Comparison of ENCODE assay signal across 8 mouse cellular contexts in the genomic region with DNA sequence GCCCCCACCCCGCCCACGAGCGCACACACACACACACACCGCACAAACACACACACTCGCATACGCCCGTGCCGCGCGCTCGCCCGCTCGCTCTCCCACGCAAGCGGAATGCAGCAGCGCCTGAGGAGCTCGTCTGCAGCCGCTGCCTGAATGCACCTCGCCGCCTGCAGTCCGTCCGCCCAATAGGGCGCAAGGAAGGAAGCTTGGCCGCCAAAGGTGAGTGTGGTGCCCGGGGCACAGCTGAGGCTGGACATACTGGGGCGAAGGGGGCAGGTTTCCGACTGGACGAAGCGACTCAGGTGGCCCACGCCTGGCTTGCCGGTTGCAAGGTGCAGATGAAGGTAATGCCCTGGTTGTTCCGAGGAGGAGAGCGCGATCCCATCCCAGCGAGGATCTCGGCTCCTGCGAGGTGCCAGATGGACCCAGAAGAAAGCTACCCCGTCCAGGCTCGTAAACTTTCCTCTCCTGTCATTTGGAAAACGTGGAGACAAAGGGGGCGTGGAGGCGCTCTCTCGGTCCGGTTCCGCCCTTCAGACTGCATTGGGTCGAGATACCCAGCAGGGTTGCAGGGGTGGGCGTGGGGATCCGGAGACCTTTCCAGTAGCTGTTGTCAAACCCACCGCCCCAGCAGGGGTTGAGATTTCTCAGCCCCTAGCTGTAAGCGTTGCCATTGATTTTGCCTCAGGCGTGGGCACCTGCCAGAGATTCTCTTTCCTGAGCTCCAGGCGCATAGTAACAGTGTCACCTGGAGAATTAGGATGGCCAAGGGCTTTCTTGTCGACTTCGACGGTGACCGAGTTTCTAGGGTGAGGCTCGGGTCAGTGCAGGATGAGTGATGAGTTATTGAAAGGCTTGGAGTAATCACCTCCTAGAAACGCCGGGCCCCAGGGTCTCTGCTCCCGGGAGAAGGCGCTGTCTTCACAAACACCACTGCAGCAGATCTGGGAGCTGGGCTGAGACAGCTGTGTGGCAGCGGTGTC. TPM values are rescaled to one million over a fixed set of nuclear protein-coding genes. Genes with fewer than 3 reads are reported as not detected.
DNase-seq lines count a peak whose midpoint lies in the region; ATAC-seq lines count a peak whose summit lies in the region.

No protein-coding gene starts in this region.

- peaks cover 37% of the 10 kb centered on the region for H3K4me1 ChIP-seq in forebrain, embryonic 15.5 days
- peaks cover 9% of the 10 kb centered on the region; the same call in 1 of the 2 replicates for H3K4me1 ChIP-seq in intestine, embryonic 16.5 days (ENCODE audit: control insufficient read depth, insufficient read depth, low read length)

- peak overlapping the region; percentile 77 for H3K4me2 ChIP-seq in forebrain, embryonic 15.5 days (replicated peaks)
- peak overlapping the region; percentile 99 for H3K4me2 ChIP-seq in intestine, embryonic 16.5 days (ENCODE audit: low read depth, low read length)

- no peaks in the 10 kb centered on the region for H3K36me3 ChIP-seq in forebrain, embryonic 15.5 days
- H3K36me3 ChIP-seq in intestine, embryonic 16.5 days (ENCODE audit: control insufficient read depth, insufficient read depth, low read length) = no peaks in the 10 kb centered on the region

- peak; percentile 65 for DNase-seq in Muller cell, postnatal 12 days (ENCODE audit: inconsistent ontology term)
- DNase-seq in cerebellum, adult 11 months = peak; percentile 19
- peak; percentile 65 for DNase-seq in left cerebral cortex, postnatal 4 days
- DNase-seq in neural tube, embryonic 10.5 days (ENCODE audit: extremely low spot score, low spot score) = peak; percentile 75
- DNase-seq in thymus, postnatal 4 days = no peak

- ATAC-seq in forebrain, embryonic 15.5 days (replicated peaks) = peak; percentile 94
- ATAC-seq in intestine, embryonic 16.5 days = peak; percentile 87
- no peak for ATAC-seq in inflammation-experienced regulatory T-cells, adult 6 months

- H3K4me3 ChIP-seq in forebrain, embryonic 15.5 days = peak overlapping the region; percentile 81
- H3K4me3 ChIP-seq in intestine, embryonic 16.5 days (ENCODE audit: low read length) = peak overlapping the region; percentile 67

- intact Hi-C loops in left cerebral cortex, postnatal 4 days (cut with DNase I) = loop anchor here (5.0 to 10.0 kb wide), 3 partner anchors 157 to 365 kb away; no protein-coding TSS in a partner anchor

- H3K27me3 ChIP-seq in forebrain, embryonic 15.5 days = no peaks in the 10 kb centered on the region
- no peaks in the 10 kb centered on the region for H3K27me3 ChIP-seq in intestine, embryonic 16.5 days (replicated peaks; ENCODE audit: control insufficient read depth, insufficient read depth, low read length)

- WGBS in forebrain, embryonic 15.5 days = under 1% methylated on average over 62 of the region's 62 CpGs
- WGBS in intestine, embryonic 16.5 days = 1% methylated on average over 61 of the region's 62 CpGs

- no peaks in the 10 kb centered on the region for H3K9me3 ChIP-seq in forebrain, embryonic 15.5 days
- H3K9me3 ChIP-seq in intestine, embryonic 16.5 days (ENCODE audit: control insufficient read depth, low read length) = no peaks in the 10 kb centered on the region

- peak overlapping the region; percentile 92 for H3K27ac ChIP-seq in forebrain, embryonic 15.5 days (replicated peaks)
- H3K27ac ChIP-seq in intestine, embryonic 16.5 days (ENCODE audit: low read length) = no peak overlapping the region

- peak overlapping the region; percentile 85 for H3K9ac ChIP-seq in forebrain, embryonic 15.5 days (replicated peaks)
- peak overlapping the region; percentile 68 for H3K9ac ChIP-seq in intestine, embryonic 16.5 days (ENCODE audit: low read depth, low read length)

RNA-seq across cellular contexts. Expression of a gene that starts 0.6 kb away (rescaled TPM):
- 51.6 and 53.5 TPM in 2 replicates for polyA plus RNA-seq in forebrain, embryonic 15.5 days (2015; fragmentation: Nextera tagmentation; extraction: Ambion mirVana)
- polyA plus RNA-seq in intestine, embryonic 16.5 days (2015; fragmentation: Nextera tagmentation; extraction: Ambion mirVana) = 1.1 TPM in 2 replicates
- 10 to 100 TPM; 82.4 to 92.1 TPM for total RNA-seq in left cerebral cortex, postnatal 4 days (2021)
- not detected for polyA plus RNA-seq in inflammation-experienced regulatory T-cells, adult 6 months (2017; shearing (Covaris generic))

Comparison
In these comparisons a context has a peak if more than half of its experiments do, and no peak if none do; other contexts are left out.
1. RNA of a gene that starts 0.6 kb away (polyA plus RNA-seq): 51.6 to 53.5 TPM in forebrain, embryonic 15.5 days; 1.1 TPM in intestine, embryonic 16.5 days and not detected in inflammation-experienced regulatory T-cells, adult 6 months; every median in the first group is over 10 times any median in the second.